Mouse (Mus musculus) lung, adult 18-20 months (tissue): Measurements from ENCODE around the gene Susd1.

ENCODE experiments used
- DNase-seq, 2 experiments: peaks; one replicate each; pipeline ENCODE4 v3.0.0; 2022; ENCODE audit warnings: mixed read lengths in 2 of 2

Susd1 gene

GRCm38 (mm10) chr4:59437990-59438854, at the start of gene Susd1:
Gene Susd1, minus strand, starts transcription at chr4:59438633.
- DNase-seq = peak; percentile 63 to 70

GRCm38 (mm10) chr4:59471306-59471705, 32.9 kb upstream of the Susd1 start:
- DNase-seq = no peak

- DNase-seq = no peak
Observed at GRCm38 (mm10) chr4:59465449-59465848, 27.0 kb upstream of the Susd1 start.

GRCm38 (mm10) chr4:59464661-59465060, 26.2 kb upstream of the Susd1 start:
- DNase-seq = no peak

- no peak for DNase-seq
Observed at GRCm38 (mm10) chr4:59462494-59462893, 24.1 kb upstream of the Susd1 start.

GRCm38 (mm10) chr4:59461116-59461727, 22.8 kb upstream of the Susd1 start:
- DNase-seq = no peak

- no peak for DNase-seq
Observed at GRCm38 (mm10) chr4:59459216-59459955, 21.0 kb upstream of the Susd1 start.

- peak; percentile 65 to 72 for DNase-seq
Observed at GRCm38 (mm10) chr4:59457941-59458340, 19.5 kb upstream of the Susd1 start.

GRCm38 (mm10) chr4:59457091-59457490, 18.7 kb upstream of the Susd1 start:
- no peak for DNase-seq

- no peak for DNase-seq
Observed at GRCm38 (mm10) chr4:59455465-59455864, 17.0 kb upstream of the Susd1 start.

- DNase-seq = no peak
Observed at GRCm38 (mm10) chr4:59454046-59454445, 15.6 kb upstream of the Susd1 start.

- no peak for DNase-seq
Observed at GRCm38 (mm10) chr4:59452503-59452933, 14.1 kb upstream of the Susd1 start.

GRCm38 (mm10) chr4:59450906-59451305, 12.5 kb upstream of the Susd1 start:
- no peak for DNase-seq

GRCm38 (mm10) chr4:59450234-59450854, 11.9 kb upstream of the Susd1 start:
- DNase-seq = no peak

- no peak for DNase-seq
Observed at GRCm38 (mm10) chr4:59447296-59447695, 8.9 kb upstream of the Susd1 start.

- no peak for DNase-seq
Observed at GRCm38 (mm10) chr4:59445516-59445915, 7.1 kb upstream of the Susd1 start.

- no peak for DNase-seq
Observed at GRCm38 (mm10) chr4:59444994-59445393, 6.6 kb upstream of the Susd1 start.

- DNase-seq = no peak
Observed at GRCm38 (mm10) chr4:59444085-59444484, 5.7 kb upstream of the Susd1 start.

- DNase-seq = no peak
Observed at GRCm38 (mm10) chr4:59441265-59441664, 2.8 kb upstream of the Susd1 start.

GRCm38 (mm10) chr4:59439960-59440359, 1.5 kb upstream of the Susd1 start:
- peak; percentile 42 to 45 for DNase-seq

- no peak for DNase-seq
Observed at GRCm38 (mm10) chr4:59439041-59439440, 608 bp upstream of the Susd1 start.

GRCm38 (mm10) chr4:59435951-59436350, 2.5 kb downstream of the Susd1 start:
- DNase-seq = no peak

GRCm38 (mm10) chr4:59434039-59434438, 4.4 kb downstream of the Susd1 start:
- peak; percentile 21 to 63 for DNase-seq
